ENCODE assay signal across 18 mouse cellular contexts in genomic region chr13:43218284-43218683, GRCm38 (mm10). TPM values are rescaled to one million over a fixed set of nuclear protein-coding genes. Genes with fewer than 3 reads are reported as not detected.
DNase-seq lines count a peak whose midpoint lies in the region; ATAC-seq and TF ChIP-seq lines count a peak whose summit lies in the region.
"Had no signal": no experiment of that assay in that cellular context is flagged by ENCODE, and none has a peak within 500 bp of the region (broad histone marks: within the 10 kb centered on the region; RNA-seq: fewer than 3 reads in every experiment).

No protein-coding gene starts in this region.

- peaks cover 45% of the 10 kb centered on the region for H3K4me1 ChIP-seq in heart, embryonic 13.5 days
- H3K4me1 ChIP-seq in midbrain, embryonic 11.5 days (ENCODE audit: control insufficient read depth, insufficient read depth, low read length) = peaks cover 12% of the 10 kb centered on the region; the same call in 1 of the 2 replicates
- H3K4me1 ChIP-seq in midbrain, embryonic 10.5 days = peaks cover 25% of the 10 kb centered on the region
- no peaks in the 10 kb centered on the region; the same call in none of the 2 replicates for H3K4me1 ChIP-seq in forebrain, embryonic 14.5 days (ENCODE audit: control insufficient read depth, insufficient read depth, low read length)

- no peak for TF ChIP-seq CTCF in left cerebral cortex, adult 2 months (IDR thresholded peaks at IDR 0.05)

- no peak overlapping the region for H3K9ac ChIP-seq in heart, embryonic 13.5 days
- H3K9ac ChIP-seq in midbrain, embryonic 11.5 days (ENCODE audit: low read length) = no peak overlapping the region
- no peak overlapping the region for H3K9ac ChIP-seq in forebrain, embryonic 14.5 days (ENCODE audit: low read length)
- H3K9ac ChIP-seq: embryonic facial prominence, embryonic 15.5 days had no signal

- no peak overlapping the region for H3K4me2 ChIP-seq in heart, embryonic 13.5 days
- H3K4me2 ChIP-seq in midbrain, embryonic 11.5 days = no peak overlapping the region
- H3K4me2 ChIP-seq in forebrain, embryonic 14.5 days (ENCODE audit: low read length) = no peak overlapping the region
- H3K4me2 ChIP-seq: embryonic facial prominence, embryonic 15.5 days; heart, embryonic 11.5 days had no signal

- H3K36me3 ChIP-seq in heart, embryonic 13.5 days = no peaks in the 10 kb centered on the region
- no peaks in the 10 kb centered on the region for H3K36me3 ChIP-seq in midbrain, embryonic 11.5 days (ENCODE audit: control insufficient read depth, insufficient read depth, low read length)
- no peaks in the 10 kb centered on the region for H3K36me3 ChIP-seq in midbrain, embryonic 10.5 days
- no peaks in the 10 kb centered on the region for H3K36me3 ChIP-seq in forebrain, embryonic 14.5 days (ENCODE audit: control insufficient read depth, insufficient read depth, low read length)
- H3K36me3 ChIP-seq: embryonic facial prominence, embryonic 15.5 days; forebrain, embryonic 10.5 days had no signal

- ATAC-seq in heart, embryonic 13.5 days (ENCODE audit: extremely low read depth, insufficient number of reproducible peaks, low FRiP score, low TSS enrichment) = no peak
- ATAC-seq in midbrain, embryonic 11.5 days (ENCODE audit: low FRiP score) = no peak
- ATAC-seq in forebrain, embryonic 14.5 days = no peak
- ATAC-seq: inflammation-experienced regulatory T-cells, adult 6 months; midbrain, embryonic 16.5 days had no signal

- intact Hi-C loops in heart, postnatal 36 days (cut with DNase I) = no loop called here
- intact Hi-C loops in left cerebral cortex, adult 2 months (cut with DNase I) = no loop called here
- intact Hi-C loops in left cerebral cortex, postnatal 14 days (cut with DNase I) = no loop called here

- H3K27me3 ChIP-seq in heart, embryonic 13.5 days (replicated peaks) = no peaks in the 10 kb centered on the region
- H3K27me3 ChIP-seq in midbrain, embryonic 11.5 days (ENCODE audit: control insufficient read depth, insufficient read depth, low read length) = no peaks in the 10 kb centered on the region
- H3K27me3 ChIP-seq in midbrain, embryonic 10.5 days (ENCODE audit: low read depth, poor library complexity, severe bottlenecking) = 0 out of 2 replicates have a peak, but pooled peaks cover 3% of the 10 kb centered on the region
- no peaks in the 10 kb centered on the region for H3K27me3 ChIP-seq in forebrain, embryonic 14.5 days (replicated peaks; ENCODE audit: control insufficient read depth, insufficient read depth, low read length)
- H3K27me3 ChIP-seq: embryonic facial prominence, embryonic 15.5 days had no signal

- 57% methylated on average over 4 of the region's 4 CpGs for WGBS in heart, embryonic 13.5 days
- 68% methylated on average over 4 of the region's 4 CpGs for WGBS in midbrain, embryonic 11.5 days
- WGBS in midbrain, embryonic 10.5 days = 70% methylated on average over 4 of the region's 4 CpGs
- 64% methylated on average over 4 of the region's 4 CpGs for WGBS in forebrain, embryonic 14.5 days

- H3K4me3 ChIP-seq in heart, embryonic 13.5 days = no peak overlapping the region
- H3K4me3 ChIP-seq in left cerebral cortex, adult 2 months = no peak overlapping the region
- H3K4me3 ChIP-seq in midbrain, embryonic 11.5 days (ENCODE audit: low read depth, low read length) = no peak overlapping the region
- H3K4me3 ChIP-seq in midbrain, embryonic 10.5 days = no peak overlapping the region
- no peak overlapping the region for H3K4me3 ChIP-seq in forebrain, embryonic 14.5 days (ENCODE audit: low read depth, low read length)
- H3K4me3 ChIP-seq: embryonic facial prominence, embryonic 15.5 days; forebrain, embryonic 10.5 days had no signal

- no peak for DNase-seq in heart, postnatal 36 days
- no peak for DNase-seq in left cerebral cortex, adult 2 months (ENCODE audit: extremely low spot score in 1 of 2, low spot score in 2 of 2)
- no peak for DNase-seq in left cerebral cortex, postnatal 14 days (ENCODE audit: low spot score in 2 of 2)
- DNase-seq in midbrain, embryonic 11.5 days (ENCODE audit: low spot score, missing footprints) = peak; percentile 65
- no peak for DNase-seq in midbrain, embryonic 10.5 days (ENCODE audit: low spot score)
- no peak for DNase-seq in forebrain, embryonic 14.5 days (ENCODE audit: low spot score)
- DNase-seq: B cell, adult 2 months; cerebellum, adult 8-10 months; gastrocnemius, postnatal 14 days; kidney, adult 8-10 months; right cerebral cortex, adult 18-20 months; thymus, postnatal 4 days had no signal

- peak overlapping the region; percentile 29 for H3K27ac ChIP-seq in heart, embryonic 13.5 days (replicated peaks)
- H3K27ac ChIP-seq in left cerebral cortex, adult 2 months = peak overlapping the region; percentile 61
- H3K27ac ChIP-seq in midbrain, embryonic 11.5 days (ENCODE audit: low read depth, low read length) = no peak overlapping the region
- H3K27ac ChIP-seq in midbrain, embryonic 10.5 days (replicated peaks) = no peak overlapping the region
- H3K27ac ChIP-seq in forebrain, embryonic 14.5 days (ENCODE audit: low read depth, low read length) = no peak overlapping the region
- H3K27ac ChIP-seq: embryonic facial prominence, embryonic 15.5 days; forebrain, embryonic 10.5 days had no signal

- no peaks in the 10 kb centered on the region for H3K9me3 ChIP-seq in heart, embryonic 13.5 days
- H3K9me3 ChIP-seq in midbrain, embryonic 11.5 days (ENCODE audit: control insufficient read depth, low read length) = no peaks in the 10 kb centered on the region
- H3K9me3 ChIP-seq in midbrain, embryonic 10.5 days (replicated peaks) = no peaks in the 10 kb centered on the region
- no peaks in the 10 kb centered on the region for H3K9me3 ChIP-seq in forebrain, embryonic 14.5 days (replicated peaks; ENCODE audit: control insufficient read depth, low read length)
- H3K9me3 ChIP-seq: embryonic facial prominence, embryonic 15.5 days; forebrain, embryonic 10.5 days had no signal

RNA-seq across cellular contexts. Expression of gene Tbc1d7, which starts 47.0 kb away (rescaled TPM):
- 55.9 and 60.9 TPM in 2 replicates for polyA plus RNA-seq in heart, embryonic 13.5 days (2015; fragmentation: Nextera tagmentation; extraction: Ambion mirVana)
- total RNA-seq in heart, postnatal 36 days (2021) = 10 to 100 TPM; 32.0 to 35.5 TPM
- total RNA-seq in left cerebral cortex, adult 2 months (2021) = 10 to 100 TPM; 23.4 to 29.0 TPM
- total RNA-seq in left cerebral cortex, postnatal 14 days (2021) = 10 to 100 TPM; 35.0 to 39.7 TPM
- 70.2 and 71.5 TPM in 2 replicates for polyA plus RNA-seq in midbrain, embryonic 11.5 days (2014; fragmentation: Nextera tagmentation; extraction: Ambion mirVana)
- 66.6 and 68.3 TPM in 2 replicates for polyA plus RNA-seq in midbrain, embryonic 10.5 days (2016; fragmentation: Nextera tagmentation; extraction: Ambion mirVana)
- polyA plus RNA-seq in forebrain, embryonic 14.5 days (2014; fragmentation: Nextera tagmentation; extraction: Ambion mirVana) = 86.9 and 101 TPM in 2 replicates

Comparison
In these comparisons a context has a peak if more than half of its experiments do, and no peak if none do; other contexts are left out.
1. H3K27ac ChIP-seq: peak in heart, embryonic 13.5 days (single experiment) and left cerebral cortex, adult 2 months (single experiment); none in midbrain, embryonic 11.5 days (single experiment), midbrain, embryonic 10.5 days (single experiment) and forebrain, embryonic 14.5 days (single experiment).